Comparison of ENCODE assay signal across 16 mouse cellular contexts in the genomic region with DNA sequence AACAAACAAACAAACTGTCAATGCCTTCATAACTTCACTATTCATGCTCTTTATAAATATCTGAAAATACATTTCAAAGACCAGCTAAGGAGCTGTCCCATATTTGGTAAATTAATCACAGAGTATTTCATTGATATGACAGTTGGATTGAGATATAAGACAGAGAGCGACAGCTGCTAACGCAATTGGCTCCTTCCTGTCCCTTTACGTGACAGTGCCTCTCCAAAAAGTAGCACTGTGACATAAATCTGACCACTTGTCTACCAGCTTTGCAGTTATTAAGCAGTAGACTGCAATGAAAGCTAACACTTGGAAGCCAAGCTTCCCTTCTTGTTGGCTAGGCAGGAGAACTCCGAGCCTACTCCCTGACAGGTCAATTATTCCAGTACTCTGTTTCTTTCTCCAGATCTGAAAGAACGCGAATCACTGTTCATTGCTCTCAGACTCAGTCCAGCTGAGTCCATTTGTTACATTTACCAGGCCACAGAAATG.
"Had no signal": no experiment of that assay in that cellular context is flagged by ENCODE, and none has a peak within 500 bp of the region (broad histone marks: within the 10 kb centered on the region; RNA-seq: fewer than 3 reads in every experiment).

No protein-coding gene starts in this region.

- DNase-seq: kidney, adult 18-20 months; kidney, postnatal 36 days; liver, embryonic 13.5 days; liver, postnatal 0 days; lung, postnatal 14 days; thymus, adult 2 months; thymus, postnatal 25 days had no signal

- H3K4me2 ChIP-seq: intestine, embryonic 15.5 days; limb, embryonic 15.5 days; liver, embryonic 13.5 days; lung, embryonic 15.5 days; midbrain, embryonic 12.5 days; stomach, embryonic 15.5 days had no signal

- H3K36me3 ChIP-seq: intestine, embryonic 15.5 days; limb, embryonic 15.5 days; liver, embryonic 13.5 days; lung, embryonic 15.5 days; midbrain, embryonic 12.5 days; stomach, embryonic 15.5 days had no signal

- H3K9me3 ChIP-seq: intestine, embryonic 15.5 days; limb, embryonic 15.5 days; liver, embryonic 13.5 days; lung, embryonic 15.5 days; megakaryocyte, embryonic 14.5 days; midbrain, embryonic 12.5 days; stomach, embryonic 15.5 days had no signal

- H3K27me3 ChIP-seq: intestine, embryonic 15.5 days; limb, embryonic 15.5 days; liver, embryonic 13.5 days; lung, embryonic 15.5 days; megakaryocyte, embryonic 14.5 days; midbrain, embryonic 12.5 days; stomach, embryonic 15.5 days had no signal

- H3K9ac ChIP-seq: intestine, embryonic 15.5 days; limb, embryonic 15.5 days; liver, embryonic 13.5 days; liver, postnatal 0 days; lung, embryonic 15.5 days; midbrain, embryonic 12.5 days; stomach, embryonic 15.5 days had no signal

- ATAC-seq: intestine, embryonic 15.5 days; liver, postnatal 0 days; midbrain, embryonic 16.5 days had no signal

- H3K27ac ChIP-seq: intestine, embryonic 15.5 days; layer of hippocampus, adult 2 months; limb, embryonic 15.5 days; liver, embryonic 13.5 days; lung, embryonic 15.5 days; macrophage; midbrain, embryonic 12.5 days; stomach, embryonic 15.5 days had no signal

- H3K4me1 ChIP-seq: intestine, embryonic 15.5 days; limb, embryonic 15.5 days; liver, embryonic 13.5 days; megakaryocyte, embryonic 14.5 days; midbrain, embryonic 12.5 days; stomach, embryonic 15.5 days had no signal

- H3K4me3 ChIP-seq: intestine, embryonic 15.5 days; layer of hippocampus, adult 2 months; limb, embryonic 15.5 days; liver, embryonic 13.5 days; lung, embryonic 15.5 days; megakaryocyte, embryonic 14.5 days; midbrain, embryonic 12.5 days; stomach, embryonic 15.5 days had no signal
